Mouse (Mus musculus) natural killer cell, adult 2 months (primary cell): Measurements from ENCODE around the gene Dscaml1.

Experiments used
- DNase-seq, 2 experiments: peaks; one replicate each; pipeline ENCODE4 v3.0.0; 2022; ENCODE audit warnings: low spot score in 2 of 2

Gene Dscaml1

GRCm38 (mm10) chr9:45426456-45426855 lies at the start of gene Dscaml1:
TSS of gene Dscaml1 (plus strand) at chr9:45426628.
- DNase-seq, result no peak

GRCm38 (mm10) chr9:45376883-45377282 lies 49.5 kb upstream of the Dscaml1 start:
- no peak for DNase-seq

GRCm38 (mm10) chr9:45380411-45381251 lies 45.8 kb upstream of the Dscaml1 start:
- no peak for DNase-seq

GRCm38 (mm10) chr9:45382336-45382735 lies 44.1 kb upstream of the Dscaml1 start:
- no peak for DNase-seq

- DNase-seq, result no peak
These were observed 43.6 kb upstream of the Dscaml1 start for GRCm38 (mm10) chr9:45382834-45383233.

- DNase-seq, result no peak
These were observed 42.5 kb upstream of the Dscaml1 start for GRCm38 (mm10) chr9:45383883-45384282.

- no peak for DNase-seq
These were observed 39.7 kb upstream of the Dscaml1 start for GRCm38 (mm10) chr9:45386698-45387097.

- peak; percentile 82 to 88 for DNase-seq
These were observed 37.9 kb upstream of the Dscaml1 start for GRCm38 (mm10) chr9:45388385-45388994.

GRCm38 (mm10) chr9:45389596-45389995 lies 36.8 kb upstream of the Dscaml1 start:
- DNase-seq, result no peak

GRCm38 (mm10) chr9:45391299-45391698 lies 35.1 kb upstream of the Dscaml1 start:
- DNase-seq, result no peak

GRCm38 (mm10) chr9:45395218-45395617 lies 31.2 kb upstream of the Dscaml1 start:
- DNase-seq, result no peak

- DNase-seq, result no peak
These were observed 30.6 kb upstream of the Dscaml1 start for GRCm38 (mm10) chr9:45395796-45396195.

- DNase-seq, result no peak
These were observed 28.1 kb upstream of the Dscaml1 start for GRCm38 (mm10) chr9:45398336-45398735.

- no peak for DNase-seq
These were observed 27.0 kb upstream of the Dscaml1 start, which contains the start of gene Fxyd2 for GRCm38 (mm10) chr9:45399434-45399833. TSS of gene Fxyd2 (plus strand) at chr9:45399669.

- DNase-seq, result no peak
These were observed 24.6 kb upstream of the Dscaml1 start for GRCm38 (mm10) chr9:45401851-45402250.

GRCm38 (mm10) chr9:45402957-45403356 lies 23.5 kb upstream of the Dscaml1 start:
- no peak for DNase-seq

- no peak for DNase-seq
These were observed 20.7 kb upstream of the Dscaml1 start for GRCm38 (mm10) chr9:45405694-45406093.

GRCm38 (mm10) chr9:45406808-45407207 lies 19.6 kb upstream of the Dscaml1 start:
- no peak for DNase-seq

GRCm38 (mm10) chr9:45407706-45408675 lies 18.4 kb upstream of the Dscaml1 start:
- DNase-seq, result peak; percentile 34 to 45

- no peak for DNase-seq
These were observed 16.2 kb upstream of the Dscaml1 start for GRCm38 (mm10) chr9:45410193-45410592.

- DNase-seq, result no peak
These were observed 15.8 kb upstream of the Dscaml1 start for GRCm38 (mm10) chr9:45410614-45411013.

GRCm38 (mm10) chr9:45411111-45411510 lies 15.3 kb upstream of the Dscaml1 start:
- DNase-seq, result no peak
